Mouse (Mus musculus) lung, adult 2 months (tissue): ENCODE data around the gene Ppp3ca.

ENCODE experiments used
- CTCF ChIP-seq: fragments of 200-500 bp; IDR thresholded peaks from 2 replicates; pipeline ENCODE4 v1.5.1; 2011; ENCODE audit warnings: mild to moderate bottlenecking, low read length, control low read depth; ENCODE audit not compliant: insufficient read depth
- POLR2A ChIP-seq: fragments of 200-500 bp; IDR thresholded peaks from 2 replicates; pipeline ENCODE4 v1.6.1; 2011; ENCODE audit warnings: low read depth, mild to moderate bottlenecking, control low read depth, low read length, borderline replicate concordance; ENCODE audit errors: extremely low read depth

GRCm38 (mm10) chr3:136941602-136941926, 271.6 kb downstream of the Ppp3ca start:
- TF ChIP-seq CTCF (no peak), POLR2A (no peak)
